Mouse (Mus musculus) adrenal gland, postnatal 10 days (tissue): ENCODE measurements around the gene A230050P20Rik. TPM values are rescaled to one million over a fixed set of nuclear protein-coding genes. Genes with fewer than 3 reads are reported as not detected.

Experiments used
- DNase-seq: peaks from one replicate; pipeline ENCODE4 v3.0.0; 2021; ENCODE audit warnings: mixed read lengths
- microRNA-seq: library from miRNA; unstranded; fragments of <30 nt; microRNA quantifications from one replicate; pipeline ENCODE4 v1.2.0, GENCODE M21; 2021
- total RNA-seq, 2 experiments: library from RNA; stranded (reverse); gene quantifications; 2 replicates each; pipeline ENCODE4 v1.2.3; 2021

The A230050P20Rik gene
- total RNA-seq, 2 experiments from 2014 or later = 17.1 to 28.0 TPM

DNA sequence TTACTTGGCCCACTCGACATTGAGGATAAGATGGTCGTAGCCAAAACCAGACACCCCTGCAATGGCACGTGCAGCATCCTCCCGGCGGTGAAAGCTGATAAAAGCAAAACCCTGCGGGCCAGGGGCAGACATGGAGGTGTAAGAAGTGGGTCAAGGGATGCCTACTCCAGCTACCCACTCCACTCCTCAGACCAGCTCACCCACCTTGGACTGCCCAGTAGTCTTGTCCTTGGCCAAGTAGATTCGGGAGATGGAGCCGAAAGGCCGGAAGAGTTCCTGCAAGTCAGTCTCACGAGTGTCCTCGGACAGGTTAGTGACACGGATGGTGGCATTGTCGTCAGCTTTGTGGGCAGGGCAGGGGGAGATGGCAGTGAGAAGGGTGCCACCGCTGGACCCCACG lies 26.2 kb downstream of the A230050P20Rik start:
- no peak for DNase-seq

DNA sequence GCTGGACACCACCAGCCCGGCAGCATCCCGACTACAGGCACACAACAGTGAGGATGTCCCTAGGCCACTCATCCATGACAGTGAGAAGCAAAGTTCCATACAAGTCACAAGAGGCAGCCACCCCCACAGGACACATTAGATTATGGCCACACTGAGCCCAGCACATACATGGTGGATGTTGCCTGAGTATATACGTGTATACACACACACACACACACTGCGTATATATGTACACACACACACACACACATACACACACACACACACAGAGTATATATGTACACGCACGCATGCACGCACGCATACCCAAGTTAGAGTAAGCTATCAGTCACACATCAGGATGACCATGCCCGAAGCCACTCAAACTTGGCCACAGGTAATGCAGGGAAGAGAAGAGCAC lies 26.9 kb downstream of the A230050P20Rik start:
- no peak for DNase-seq

DNA sequence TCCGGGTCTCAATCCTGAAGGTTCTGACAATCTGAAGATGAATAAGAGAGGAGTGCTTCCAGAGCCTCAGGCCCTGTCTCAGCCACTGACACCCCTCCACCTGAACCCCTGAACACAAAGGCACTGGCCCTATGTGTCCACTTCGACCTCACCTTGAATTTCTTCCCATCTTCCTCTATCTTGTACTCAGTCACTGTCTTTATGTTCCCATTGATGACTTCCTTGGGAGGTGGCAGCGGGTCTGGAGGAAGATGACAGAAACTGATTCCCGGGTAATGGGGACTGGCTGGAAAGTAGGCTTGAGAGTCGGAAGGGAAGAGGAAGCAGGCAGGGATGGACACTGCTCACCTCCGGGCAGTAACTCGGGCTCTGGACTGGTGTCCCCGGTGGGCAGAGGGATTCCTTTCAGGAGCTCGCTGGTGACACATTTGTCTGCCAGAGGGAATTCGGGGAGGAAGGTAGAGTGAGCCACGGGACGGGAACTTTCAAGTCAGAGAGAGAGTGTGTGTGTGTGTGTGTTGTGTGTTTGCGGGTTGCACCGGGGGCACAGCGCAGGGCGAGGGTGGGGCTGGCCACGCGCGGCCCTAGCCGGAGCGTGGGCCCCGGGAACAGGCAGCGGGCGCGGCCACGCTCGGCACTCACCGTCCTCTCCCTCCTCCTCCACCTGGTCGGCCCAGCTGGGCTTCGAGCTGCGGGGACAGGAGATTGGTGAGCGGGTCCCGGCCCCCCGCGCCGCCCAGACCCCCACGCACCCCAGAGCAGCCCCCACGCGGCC lies 29.5 kb downstream of the A230050P20Rik start:
- no peak for DNase-seq

DNA sequence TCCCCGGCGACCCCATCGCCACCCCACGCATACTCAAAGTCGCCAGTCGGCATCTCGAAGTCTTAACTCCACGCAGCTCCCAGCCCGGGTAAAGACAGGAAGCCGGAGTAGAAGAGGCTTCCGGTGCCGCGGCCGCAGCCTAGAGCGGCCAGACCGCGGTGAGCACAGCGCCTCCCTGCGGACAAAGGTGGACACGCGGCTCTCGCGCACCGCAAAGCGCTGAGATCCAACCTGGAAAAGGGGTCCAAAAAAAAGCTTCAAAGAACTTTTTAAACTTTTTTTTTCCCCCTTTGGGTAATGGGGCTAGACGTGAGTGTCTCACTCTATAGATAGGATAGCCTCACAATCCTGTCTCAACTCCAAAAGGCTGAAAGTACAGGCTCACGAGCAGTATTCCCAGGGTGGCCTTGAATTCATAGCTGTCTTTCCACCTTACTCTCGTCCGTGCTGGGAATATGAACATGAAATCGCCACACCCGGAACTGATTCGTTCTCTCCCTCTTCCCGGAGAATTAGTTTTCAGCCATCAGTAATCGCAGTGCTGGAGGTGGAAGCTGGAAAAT lies 30.1 kb downstream of the A230050P20Rik start, which contains the start of gene Eif3g:
Gene Eif3g (minus strand): TSS at position 113 of the 563 bp plus-strand sequence.
- DNase-seq = peak; percentile 94

DNA sequence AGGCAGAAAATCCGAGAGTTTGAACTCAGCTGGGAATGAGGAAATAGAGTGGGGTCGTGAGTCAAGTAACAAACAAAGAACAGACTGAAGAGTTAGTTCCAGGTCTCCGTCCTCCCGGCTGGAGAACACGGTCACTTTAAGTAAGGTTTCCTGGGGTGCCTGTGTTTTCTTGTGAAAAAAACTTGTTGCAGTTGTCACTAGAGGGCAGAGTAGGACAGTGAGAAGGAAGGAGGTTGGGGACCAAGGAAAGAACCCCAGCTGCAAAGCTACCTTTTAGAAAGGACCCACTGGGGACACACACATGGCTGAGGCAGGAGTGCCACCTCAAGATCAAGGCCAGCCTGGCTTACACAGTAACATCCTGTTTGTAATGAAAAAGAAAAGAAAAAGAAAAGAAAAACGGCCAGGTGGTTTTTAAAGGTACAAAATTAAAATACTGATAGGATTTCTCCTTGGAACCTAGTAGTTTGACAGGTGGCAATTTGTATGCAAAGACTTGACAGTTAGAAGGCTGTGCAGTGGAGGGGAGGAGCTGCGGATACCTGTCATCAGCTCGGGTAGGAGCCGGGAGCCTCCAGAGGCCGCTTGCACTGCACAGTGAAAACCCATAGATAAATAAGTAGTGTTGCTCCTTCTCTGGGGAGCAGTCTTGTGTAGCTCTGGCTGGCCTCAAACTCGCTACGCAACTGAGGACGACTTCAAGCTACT lies 33.2 kb downstream of the A230050P20Rik start:
- peak; percentile 55 for DNase-seq

DNA sequence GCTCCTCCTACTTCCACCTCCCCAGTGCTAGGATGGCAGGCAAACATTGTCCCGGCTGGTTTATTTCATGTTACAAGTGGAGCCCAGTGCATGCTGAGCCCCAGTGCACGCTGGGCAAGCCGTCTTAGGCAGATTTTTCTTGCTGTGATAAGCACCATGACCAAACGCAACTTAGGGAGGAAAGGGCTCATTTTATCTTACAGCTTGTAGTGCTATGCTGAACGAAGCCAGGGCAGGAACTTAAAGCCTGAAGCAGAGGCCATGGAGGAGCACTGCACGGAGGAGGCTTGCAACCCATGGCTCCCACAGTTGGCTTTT lies 33.7 kb downstream of the A230050P20Rik start:
- no peak for DNase-seq

DNA sequence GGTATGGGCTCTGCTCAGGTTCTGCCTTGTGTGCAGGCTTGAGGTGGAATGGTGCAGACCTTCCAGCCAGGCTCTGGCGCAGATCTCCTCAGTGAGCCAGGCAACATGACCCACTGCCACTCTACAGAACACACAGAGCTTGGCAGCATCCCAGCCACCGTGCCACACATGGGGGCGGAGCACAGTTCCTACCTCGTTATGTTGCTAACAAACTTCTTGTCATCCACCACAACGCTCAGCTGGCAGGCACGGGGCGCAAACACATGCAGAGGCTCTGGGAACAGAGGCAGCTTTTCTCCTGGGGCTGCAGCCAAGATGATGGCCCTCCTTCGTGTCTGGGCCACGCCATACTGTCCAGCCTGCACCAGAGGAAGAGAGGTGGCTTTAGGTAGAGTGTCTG lies 41.5 kb downstream of the A230050P20Rik start:
- DNase-seq = no peak

DNA sequence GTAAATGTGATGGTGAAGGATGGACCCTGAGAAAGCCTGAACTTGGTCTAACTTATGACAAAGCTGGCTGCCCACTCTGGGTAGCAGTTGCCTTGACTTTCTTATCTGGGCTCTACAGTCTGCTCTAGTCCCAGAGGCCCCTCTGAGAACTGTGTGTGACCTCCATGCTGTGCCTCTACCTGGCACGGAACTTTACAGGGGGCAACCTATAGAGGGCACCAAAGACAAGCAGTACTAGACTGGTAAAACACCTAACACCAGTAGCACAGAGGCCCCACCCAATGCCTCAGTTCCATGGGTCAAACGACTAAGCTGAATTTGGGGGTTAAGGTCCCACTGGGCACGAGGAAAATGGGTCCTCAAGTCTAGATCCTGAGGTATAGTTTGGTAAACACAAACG lies 47.7 kb downstream of the A230050P20Rik start:
- DNase-seq = peak; percentile 41

DNA sequence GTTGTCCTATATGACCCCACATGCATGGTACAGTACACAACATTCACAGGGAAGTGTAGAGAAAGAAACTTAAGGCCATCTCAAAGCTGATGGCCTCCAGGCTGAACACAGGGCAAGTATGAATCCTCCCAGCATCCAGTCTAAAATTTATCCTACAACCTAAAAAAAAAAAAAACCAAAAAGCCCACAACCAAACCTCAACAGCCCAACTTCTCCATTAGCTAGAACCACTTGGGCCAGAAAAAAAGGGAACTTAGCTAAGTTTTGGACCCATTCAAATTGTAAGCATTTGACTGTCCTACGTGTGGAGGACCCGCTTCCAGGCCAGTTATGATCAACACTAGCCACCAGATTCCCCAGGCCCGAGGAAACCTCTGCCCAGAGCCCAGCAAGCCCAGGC lies 54.8 kb downstream of the A230050P20Rik start:
- no peak for DNase-seq

Small RNAs within 50 kb of the gene (microRNA-seq; reads per million reads assigned to microRNA genes)
- gene Mir7081 = not detected

Other genes starting within 250 kb of the A230050P20Rik start
- gene Ubl5, start 225.8 kb upstream of the A230050P20Rik start, total RNA-seq = 100 to 1,000 TPM; 295 to 301 TPM
- gene Fbxl12, start 223.9 kb upstream of the A230050P20Rik start, total RNA-seq = 10 to 100 TPM; 16.8 to 24.5 TPM
- gene Pin1, start 216.5 kb upstream of the A230050P20Rik start, total RNA-seq = 10 to 100 TPM; 19.5 to 20.7 TPM
- 1 to 10 TPM; 3.3 to 6.4 TPM for gene Olfm2, start 122.3 kb upstream of the A230050P20Rik start, total RNA-seq
- 100 to 1,000 TPM in 1 of 2 experiments, 10 to 100 TPM in 1; 99.1 to 106 TPM for gene Col5a3, start 53.6 kb upstream of the A230050P20Rik start, total RNA-seq
- gene Rdh8, start 50.1 kb upstream of the A230050P20Rik start, total RNA-seq = not detected
- gene Angptl6, start 11.1 kb downstream of the A230050P20Rik start, total RNA-seq = 1 to 10 TPM; 5.0 to 5.3 TPM
- gene Ppan, start 19.5 kb downstream of the A230050P20Rik start, total RNA-seq = 10 to 100 TPM; 32.6 to 38.2 TPM
- gene Eif3g, start 30.0 kb downstream of the A230050P20Rik start, total RNA-seq = 100 to 1,000 TPM; 136 to 143 TPM
- 10 to 100 TPM; 44.9 to 54.7 TPM for gene Dnmt1, start 91.2 kb downstream of the A230050P20Rik start, total RNA-seq
- gene S1pr2, start 108.1 kb downstream of the A230050P20Rik start, total RNA-seq = 1 to 10 TPM; 7.4 to 9.7 TPM
- 100 to 1,000 TPM; 121 to 125 TPM for gene Mrpl4, start 134.1 kb downstream of the A230050P20Rik start, total RNA-seq
- 10 to 100 TPM; 10.8 to 12.4 TPM for gene Icam1, start 147.3 kb downstream of the A230050P20Rik start, total RNA-seq
- gene Icam4, start 160.7 kb downstream of the A230050P20Rik start, total RNA-seq = 1 to 10 TPM; 2.3 to 3.2 TPM
- under 1 TPM; 0.51 to 0.67 TPM for gene Icam5, start 163.4 kb downstream of the A230050P20Rik start, total RNA-seq
- not detected for gene Zglp1, start 198.5 kb downstream of the A230050P20Rik start, total RNA-seq
- under 1 TPM; 0.45 to 0.51 TPM for gene Gm49373, start 204.5 kb downstream of the A230050P20Rik start, total RNA-seq
- 10 to 100 TPM; 32.5 to 38.6 TPM for gene Fdx1l, start 205.0 kb downstream of the A230050P20Rik start, total RNA-seq
- 1 to 10 TPM in 1 of 2 experiments, under 1 TPM in 1; 0.63 to 1.5 TPM for gene Gm38431, start 223.4 kb downstream of the A230050P20Rik start, total RNA-seq
- gene Raver1, start 223.4 kb downstream of the A230050P20Rik start, total RNA-seq = 10 to 100 TPM; 47.2 to 50.3 TPM